Mouse (Mus musculus) forebrain, postnatal 0 days (tissue): ENCODE results near the gene Glp2r. TPM values are rescaled to one million over a fixed set of nuclear protein-coding genes. Genes with fewer than 3 reads are reported as not detected.

ENCODE experiments used
- ATAC-seq: fragments of 200-750 bp; cut with Nextera tagmentation; 2 replicates; pipeline ENCODE4 v1.8.0; 2017; ENCODE audit warnings: mild to moderate bottlenecking, moderate library complexity
- DNase-seq: peaks from one replicate; pipeline ENCODE4 v3.0.0-alpha.2; 2015
- H3K27ac ChIP-seq: fragments of 300-500 bp; sonication (generic); 2 replicates; pipeline ENCODE4 v1.5.1; 2014; ENCODE audit warnings: low read depth, mild to moderate bottlenecking, antibody characterized with exemption, low read length, moderate library complexity, mixed read lengths
- H3K27me3 ChIP-seq: fragments of 300-500 bp; sonication (generic); 2 replicates; pipeline ENCODE4 v1.6.1; 2014; ENCODE audit warnings: mild to moderate bottlenecking, low read length, mixed read lengths; ENCODE audit not compliant: insufficient read depth
- H3K36me3 ChIP-seq: fragments of 300-500 bp; sonication (generic); 2 replicates; pipeline ENCODE4 v1.6.1; 2014; ENCODE audit warnings: mild to moderate bottlenecking, moderate library complexity; ENCODE audit not compliant: insufficient read depth
- H3K4me1 ChIP-seq: fragments of 300-500 bp; sonication (generic); 2 replicates; pipeline ENCODE4 v1.6.1; 2014; ENCODE audit warnings: antibody characterized with exemption; ENCODE audit not compliant: insufficient read depth
- H3K4me2 ChIP-seq: fragments of 300-500 bp; sonication (generic); 2 replicates; pipeline ENCODE4 v1.6.1; 2014; ENCODE audit warnings: low read depth, mild to moderate bottlenecking, moderate library complexity
- H3K4me3 ChIP-seq: fragments of 300-500 bp; sonication (generic); 2 replicates; pipeline ENCODE4 v1.5.1; 2014; ENCODE audit warnings: low read depth, low read length, mixed read lengths
- H3K9ac ChIP-seq: fragments of 300-500 bp; sonication (generic); 2 replicates; pipeline ENCODE4 v1.6.1; 2014; ENCODE audit warnings: mild to moderate bottlenecking
- H3K9me3 ChIP-seq: fragments of 300-500 bp; sonication (generic); 2 replicates; pipeline ENCODE4 v1.6.1; 2016; ENCODE audit warnings: low read length
- CTCF ChIP-seq: sonication (generic); IDR thresholded peaks from 2 replicates; pipeline ENCODE4 v1.5.1; 2016; ENCODE audit warnings: antibody characterized with exemption, control low read depth, low read depth
- whole genome bisulfite sequencing: fragments of 180-500 bp; shearing (Covaris S2); extraction: QIAGEN DNeasy Blood & Tissue Kit; methylation state at CpG from one replicate; pipeline ENCODE4 v1.1.7; 2014; 5-methylcytosine and 5-hydroxymethylcytosine counted together
- polyA plus RNA-seq: library from polyadenylated mRNA; unstranded; fragments of >200 nt; fragmentation: Nextera tagmentation; extraction: Ambion mirVana; gene quantifications from 2 replicates; pipeline ENCODE4 v1.2.1, GENCODE M21; 2015
- total RNA-seq: library from RNA; depleted of rRNA; stranded (reverse); fragments of >200 nt; gene quantifications from 2 replicates; pipeline ENCODE4 v1.2.3, GENCODE M21; 2014; rRNA removed

Gene Glp2r
- total and polyA plus RNA-seq, 2 experiments from 2014 or later: 0.05 to 0.07 TPM

- Histone ChIP-seq H3K9ac (no peak overlapping the region), H3K9me3 (no peaks in the 10 kb centered on the region), H3K4me2 (no peak overlapping the region), H3K36me3 (peaks cover 4% of the 10 kb centered on the region; the same call in 1 of the 2 replicates), H3K4me3 (no peak overlapping the region), H3K27ac (no peak overlapping the region), H3K27me3 (no peaks in the 10 kb centered on the region), H3K4me1 (no peaks in the 10 kb centered on the region)
- TF ChIP-seq CTCF: no peak
- 83% methylated on average over 7 of the region's 7 CpGs for WGBS
- DNase-seq (no peak), ATAC-seq (no peak)
Observed at GRCm38 (mm10) chr11:67627179-67627578, 143.8 kb downstream of the Glp2r start.

- Histone ChIP-seq H3K9me3 (no peaks in the 10 kb centered on the region), H3K27me3 (no peaks in the 10 kb centered on the region), H3K36me3 (no peaks in the 10 kb centered on the region), H3K9ac (no peak overlapping the region), H3K4me3 (no peak overlapping the region), H3K27ac (no peak overlapping the region), H3K4me1 (no peaks in the 10 kb centered on the region), H3K4me2 (no peak overlapping the region)
- WGBS: 78% methylated on average over 7 of the region's 7 CpGs
- no peak for ATAC-seq
- DNase-seq: no peak
- no peak for TF ChIP-seq CTCF
Observed at GRCm38 (mm10) chr11:67622340-67622739, 148.6 kb downstream of the Glp2r start.

- DNase-seq: no peak
- Histone ChIP-seq H3K9ac (no peak overlapping the region), H3K4me3 (no peak overlapping the region), H3K36me3 (no peaks in the 10 kb centered on the region), H3K9me3 (no peaks in the 10 kb centered on the region), H3K4me1 (peaks cover 3% of the 10 kb centered on the region), H3K4me2 (no peak overlapping the region), H3K27me3 (no peaks in the 10 kb centered on the region), H3K27ac (no peak overlapping the region)
- no peak for ATAC-seq
- TF ChIP-seq CTCF: no peak
- WGBS: 72% methylated on average over 13 of the region's 13 CpGs
Observed at GRCm38 (mm10) chr11:67616557-67617239, 154.3 kb downstream of the Glp2r start.

GRCm38 (mm10) chr11:67612158-67612839, 158.7 kb downstream of the Glp2r start:
- no peaks in the 10 kb centered on the region for H3K27me3 ChIP-seq
- no peak overlapping the region for H3K9ac ChIP-seq
- H3K4me2 ChIP-seq: no peak overlapping the region
- no peak overlapping the region for H3K4me3 ChIP-seq
- DNase-seq (peak; percentile 54), ATAC-seq (peak; percentile 71)
- H3K27ac ChIP-seq: peak overlapping the region; percentile 67
- no peak for TF ChIP-seq CTCF
- H3K4me1 ChIP-seq: peaks cover 3% of the 10 kb centered on the region
- no peaks in the 10 kb centered on the region for H3K36me3 ChIP-seq
- H3K9me3 ChIP-seq: no peaks in the 10 kb centered on the region
- 40% methylated on average over 9 of the region's 9 CpGs for WGBS

Other genes with a start within 250 kb of the Glp2r start
- gene Rcvrn, start 75.8 kb downstream of the Glp2r start, total RNA-seq: 1.00 TPM in 1 of 2 replicates, not detected in the other
- 0.14 TPM in 1 of 2 replicates, not detected in the other for gene Rcvrn, start 75.8 kb downstream of the Glp2r start, polyA plus RNA-seq
- gene Gsg1l2, start 3.5 kb upstream of the Glp2r start, total RNA-seq: not detected in 2 replicates
- gene Gsg1l2, start 3.5 kb upstream of the Glp2r start, polyA plus RNA-seq: not detected in 2 replicates
- gene Dhrs7c, start 27.0 kb upstream of the Glp2r start, total RNA-seq: 2.0 and 4.1 TPM in 2 replicates
- 0.13 TPM in 1 of 2 replicates, not detected in the other for gene Dhrs7c, start 27.0 kb upstream of the Glp2r start, polyA plus RNA-seq
- 7.0 and 12.3 TPM in 2 replicates for gene Usp43, start 151.0 kb upstream of the Glp2r start, total RNA-seq
- 3.8 and 4.8 TPM in 2 replicates for gene Usp43, start 151.0 kb upstream of the Glp2r start, polyA plus RNA-seq
- gene Cfap52, start 194.5 kb upstream of the Glp2r start, total RNA-seq: 3.0 and 4.2 TPM in 2 replicates
- 2.6 and 4.8 TPM in 2 replicates for gene Cfap52, start 194.5 kb upstream of the Glp2r start, polyA plus RNA-seq
- gene Stx8, start 195.0 kb upstream of the Glp2r start, total RNA-seq: 11.1 and 21.6 TPM in 2 replicates
- 67.8 and 78.9 TPM in 2 replicates for gene Stx8, start 195.0 kb upstream of the Glp2r start, polyA plus RNA-seq